Mouse (Mus musculus) liver, embryonic 14.5 days (tissue): ENCODE measurements around the gene Ush1c. TPM values are rescaled to one million over a fixed set of nuclear protein-coding genes. Genes with fewer than 3 reads are reported as not detected.

Experiments
- ATAC-seq: fragments of 200-750 bp; cut with Nextera tagmentation; 2 replicates; pipeline ENCODE4 v1.8.0; 2017; ENCODE audit warnings: moderate number of reproducible peaks, mild to moderate bottlenecking, moderate library complexity; ENCODE audit not compliant: insufficient read depth
- DNase-seq, 3 experiments: peaks; one replicate each; pipeline ENCODE4 v3.0.0-alpha.2; 2012 to 2013; ENCODE audit warnings: low read depth in 3 of 3, low spot score in 3 of 3
- H3K27ac ChIP-seq: fragments of 300-500 bp; sonication (generic); 2 replicates; pipeline ENCODE4 v1.5.1; 2014; ENCODE audit warnings: moderate library complexity, mild to moderate bottlenecking, control low read depth, inconsistent platforms
- H3K27me3 ChIP-seq: fragments of 300-500 bp; sonication (generic); 2 replicates; pipeline ENCODE4 v1.6.1; 2014; ENCODE audit warnings: mild to moderate bottlenecking, low read length, moderate library complexity; ENCODE audit not compliant: control insufficient read depth, insufficient read depth
- H3K36me3 ChIP-seq: fragments of 300-500 bp; sonication (generic); replicated peaks from 2 replicates; pipeline ENCODE4 v1.6.1; 2014; ENCODE audit warnings: low read depth; ENCODE audit not compliant: control insufficient read depth, insufficient read depth
- H3K4me1 ChIP-seq, 2 experiments: fragments of 200-500 bp in 1 of 2; fragments of 300-500 bp in 1 of 2; sonication (generic) in 1 of 2; replicated peaks; 2 replicates each; pipeline ENCODE4 v1.6.1; 2012 to 2014; ENCODE audit warnings: antibody characterized with exemption in 1 of 2, inconsistent platforms in 1 of 2, low read length in 1 of 2; ENCODE audit not compliant: control insufficient read depth in 2 of 2, insufficient read depth in 2 of 2
- H3K4me2 ChIP-seq: fragments of 300-500 bp; sonication (generic); 2 replicates; pipeline ENCODE4 v1.6.1; 2014; ENCODE audit warnings: low read depth, mild to moderate bottlenecking, control low read depth, moderate library complexity
- H3K4me3 ChIP-seq, 2 experiments: fragments of 200-500 bp in 1 of 2; fragments of 300-500 bp in 1 of 2; sonication (generic) in 1 of 2; 2 replicates each; pipeline ENCODE4 v1.5.1; 2012 to 2014; ENCODE audit warnings: low read depth in 2 of 2, low read length in 2 of 2, mild to moderate bottlenecking in 2 of 2, control low read depth in 1 of 2, inconsistent platforms in 1 of 2, moderate library complexity in 1 of 2; ENCODE audit not compliant: insufficient read depth in 1 of 2
- H3K9ac ChIP-seq: fragments of 300-500 bp; sonication (generic); replicated peaks from 2 replicates; pipeline ENCODE4 v1.6.1; 2014; ENCODE audit warnings: mild to moderate bottlenecking, control low read depth, moderate library complexity
- H3K9me3 ChIP-seq: fragments of 300-500 bp; sonication (generic); 2 replicates; pipeline ENCODE4 v1.6.1; 2016; ENCODE audit warnings: low read length, mixed read lengths; ENCODE audit not compliant: control insufficient read depth
- EP300 ChIP-seq: IDR thresholded peaks from 2 replicates; pipeline ENCODE4 v1.6.1; 2016; ENCODE audit warnings: antibody characterized with exemption, low read depth
- WGBS: fragments of 180-500 bp; shearing (Covaris S2); extraction: QIAGEN DNeasy Blood & Tissue Kit; methylation state at CpG from one replicate; pipeline ENCODE4 v1.1.7; 2014; ENCODE audit not compliant: insufficient replicate concordance; 5-methylcytosine and 5-hydroxymethylcytosine counted together
- polyA plus RNA-seq, 2 experiments: library from polyadenylated mRNA; depleted of rRNA in 1 of 2; stranded (reverse) in 1 of 2; unstranded in 1 of 2; fragments of >200 nt; fragmentation: Nextera tagmentation in 1 of 2; extraction: Ambion mirVana in 1 of 2; gene quantifications; 2 replicates each; pipeline versions ENCODE4 v1.2.1 to v1.2.3; 2012 to 2014

The Ush1c gene
- polyA plus RNA-seq, 2 experiments, result 0.09 TPM; not detected in 1

DNA sequence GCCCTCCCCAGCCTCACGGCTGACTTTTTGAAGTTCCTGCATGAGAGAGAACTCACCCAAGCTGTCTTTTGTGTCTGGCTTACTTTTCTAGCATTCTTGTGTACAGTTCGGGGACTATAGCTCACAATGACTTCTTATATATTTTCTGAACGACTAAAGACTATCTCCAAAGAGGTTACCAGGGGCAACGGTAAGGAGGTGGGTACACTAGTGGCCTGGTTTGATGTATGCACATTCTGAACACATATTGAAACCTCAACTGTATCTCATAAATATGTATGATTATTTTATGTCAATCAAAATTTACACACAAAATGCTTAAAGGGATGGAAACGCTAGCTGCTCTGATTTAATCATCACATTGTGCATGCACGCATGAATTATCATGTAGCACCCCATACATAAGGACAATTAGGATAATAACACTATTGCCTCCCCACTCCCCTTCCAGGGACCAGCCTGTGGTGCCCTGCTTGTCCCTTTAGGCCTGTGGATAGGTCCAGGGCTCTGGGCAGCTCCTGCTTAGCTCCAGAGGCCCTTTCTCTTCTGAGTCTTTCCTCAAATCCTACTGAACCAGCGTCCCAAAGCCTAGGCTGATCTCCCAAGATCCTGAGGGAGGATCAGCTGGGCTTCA is 91.5 kb downstream of the Ush1c start:
- no peak for TF ChIP-seq EP300
- Histone ChIP-seq H3K9ac (no peak overlapping the region), H3K4me3 (no peak overlapping the region), H3K4me2 (no peak overlapping the region), H3K4me1 (no peaks in the 10 kb centered on the region), H3K27ac (no peak overlapping the region), H3K36me3 (no peaks in the 10 kb centered on the region), H3K27me3 (no peaks in the 10 kb centered on the region), H3K9me3 (no peaks in the 10 kb centered on the region)
- 69% methylated on average over 7 of the region's 7 CpGs for WGBS
- DNase-seq (no peak), ATAC-seq (no peak)

Other genes with a start within 250 kb of the Ush1c start
- gene Abcc6, start 208.2 kb downstream of the Ush1c start, polyA plus RNA-seq (2012; rRNA removed), result 12.0 and 12.4 TPM in 2 replicates
- gene Abcc6, start 208.2 kb downstream of the Ush1c start, polyA plus RNA-seq (2014; fragmentation: Nextera tagmentation; extraction: Ambion mirVana), result 4.1 and 7.8 TPM in 2 replicates
- 13.6 and 17.0 TPM in 2 replicates for gene Nomo1, start 204.8 kb downstream of the Ush1c start, polyA plus RNA-seq (2012; rRNA removed)
- gene Nomo1, start 204.8 kb downstream of the Ush1c start, polyA plus RNA-seq (2014; fragmentation: Nextera tagmentation; extraction: Ambion mirVana), result 12.9 and 14.9 TPM in 2 replicates
- gene Kcnj11, start 137.7 kb downstream of the Ush1c start, polyA plus RNA-seq (2012; rRNA removed), result 0.02 and 0.10 TPM in 2 replicates
- not detected in 2 replicates for gene Kcnj11, start 137.7 kb downstream of the Ush1c start, polyA plus RNA-seq (2014; fragmentation: Nextera tagmentation; extraction: Ambion mirVana)
- 0.13 and 0.14 TPM in 2 replicates for gene Abcc8, start 58.5 kb downstream of the Ush1c start, polyA plus RNA-seq (2012; rRNA removed)
- 0.13 and 0.14 TPM in 2 replicates for gene Abcc8, start 58.5 kb downstream of the Ush1c start, polyA plus RNA-seq (2014; fragmentation: Nextera tagmentation; extraction: Ambion mirVana)
- gene Otog, start 2.5 kb upstream of the Ush1c start, polyA plus RNA-seq (2012; rRNA removed), result 0.02 TPM in 1 of 2 replicates, not detected in the other
- not detected in 2 replicates for gene Otog, start 2.5 kb upstream of the Ush1c start, polyA plus RNA-seq (2014; fragmentation: Nextera tagmentation; extraction: Ambion mirVana)
- 0.02 TPM in 2 replicates for gene Myod1, start 138.0 kb upstream of the Ush1c start, polyA plus RNA-seq (2012; rRNA removed)
- not detected in 2 replicates for gene Myod1, start 138.0 kb upstream of the Ush1c start, polyA plus RNA-seq (2014; fragmentation: Nextera tagmentation; extraction: Ambion mirVana)
- gene Kcnc1, start 158.0 kb upstream of the Ush1c start, polyA plus RNA-seq (2012; rRNA removed), result under 0.01 and 0.02 TPM in 2 replicates
- not detected in 2 replicates for gene Kcnc1, start 158.0 kb upstream of the Ush1c start, polyA plus RNA-seq (2014; fragmentation: Nextera tagmentation; extraction: Ambion mirVana)